Mouse (Mus musculus): ENCODE results near the gene Lrig2. TPM values are rescaled to one million over a fixed set of nuclear protein-coding genes. Genes with fewer than 3 reads are reported as not detected.

Gene Lrig2
- polyA plus RNA-seq, 3 experiments from 2014 or later: 5.6 to 6.1 (median 5.8) TPM

DNA sequence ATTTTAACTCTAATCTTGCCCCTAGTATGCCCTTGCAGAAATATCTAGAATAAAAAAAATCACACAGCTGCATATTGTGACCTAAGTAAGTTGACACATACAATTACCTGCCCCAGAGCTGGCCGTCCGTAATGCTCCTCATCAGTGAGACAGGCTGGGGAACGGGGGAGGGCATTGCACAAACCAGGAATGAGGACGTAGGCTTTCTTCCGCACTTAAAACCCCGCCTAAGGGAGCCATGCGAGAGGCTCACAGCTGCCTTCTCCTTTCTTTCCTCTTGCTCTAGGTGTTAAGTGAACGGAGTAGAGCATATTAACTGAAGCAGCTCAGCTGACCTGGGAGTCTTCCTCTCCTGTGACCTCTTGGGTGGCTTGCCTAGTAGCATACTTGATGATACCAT, 149.9 kb downstream of the Lrig2 start:
- no peak for ATAC-seq

GRCm38 (mm10) chr3:104360325-104360724, 151.4 kb downstream of the Lrig2 start:
- ATAC-seq: no peak

GRCm38 (mm10) chr3:104359225-104360135, 152.2 kb downstream of the Lrig2 start:
- ATAC-seq: no peak

GRCm38 (mm10) chr3:104358747-104359146, 153.0 kb downstream of the Lrig2 start:
- no peak for ATAC-seq

DNA sequence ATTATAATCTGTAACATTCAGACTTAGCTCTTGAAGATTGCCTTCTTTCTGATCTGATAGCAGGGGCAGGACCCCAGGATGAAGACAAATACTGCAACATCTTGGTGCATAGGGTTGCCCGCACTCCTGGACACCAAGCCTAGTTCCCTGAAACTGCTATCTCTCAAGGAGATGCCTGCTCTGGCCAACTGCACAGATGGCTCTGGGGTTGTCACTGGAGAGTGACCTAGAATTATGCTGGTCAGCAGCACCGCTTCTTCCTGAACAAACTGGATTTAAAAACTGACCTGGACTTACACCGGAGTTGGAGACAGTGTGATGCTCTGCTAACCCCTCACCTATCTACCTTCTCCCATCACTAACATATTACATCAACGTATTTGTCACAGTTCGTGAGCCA, 155.6 kb downstream of the Lrig2 start:
- ATAC-seq: no peak

DNA sequence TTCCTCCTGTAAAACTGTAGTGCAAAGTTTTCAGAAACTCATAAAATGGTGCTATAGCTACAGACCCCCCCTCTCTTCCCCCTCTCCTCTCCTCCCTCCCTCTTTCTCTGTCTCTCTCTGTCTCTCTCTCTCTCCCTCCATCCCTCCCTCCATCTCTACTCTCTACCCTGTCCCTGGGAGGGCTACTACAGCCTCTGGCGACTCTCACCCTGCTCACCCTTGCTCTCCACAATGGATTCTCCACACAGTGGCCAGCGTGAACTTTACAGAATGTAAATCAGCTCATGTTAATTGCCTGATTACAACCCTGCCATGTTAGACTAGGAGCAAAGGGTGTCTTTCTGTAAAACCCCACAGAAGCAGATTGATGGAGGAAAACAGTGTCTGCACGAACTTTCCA, 157.8 kb downstream of the Lrig2 start:
- no peak for ATAC-seq

DNA sequence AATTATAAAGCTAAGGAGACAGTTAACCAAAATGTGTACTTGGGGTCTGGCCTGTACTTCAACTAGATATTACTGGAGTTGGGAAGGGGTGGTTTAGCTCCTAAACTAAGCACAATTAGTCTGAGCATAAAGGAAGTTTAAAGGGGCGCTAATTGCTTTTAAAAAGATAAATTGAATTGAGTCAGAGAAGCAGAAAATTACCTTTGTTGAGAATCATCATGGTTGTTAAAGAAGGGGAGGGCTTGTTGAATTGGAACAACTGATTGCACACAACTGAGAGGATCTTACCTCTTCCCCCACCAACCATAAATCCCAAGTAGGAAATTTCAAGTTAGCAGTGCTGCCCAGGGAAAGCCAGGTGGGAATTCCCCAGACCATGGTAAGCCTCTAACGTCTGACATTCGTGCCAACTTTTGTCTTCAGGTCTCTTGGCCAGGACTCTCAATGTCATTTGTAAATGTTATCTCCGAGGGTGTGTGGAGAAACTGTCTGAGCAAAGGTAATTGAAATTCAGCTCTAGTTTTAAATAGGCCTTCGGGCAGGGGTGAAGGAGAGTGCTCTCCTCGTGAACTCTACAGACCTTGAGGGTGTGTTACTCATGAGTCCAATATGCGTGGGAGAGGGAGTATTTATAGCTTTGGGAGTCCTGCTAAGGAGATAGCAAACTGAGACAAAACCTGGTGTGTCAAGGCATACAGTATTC, 159.2 kb downstream of the Lrig2 start:
- ATAC-seq: no peak

- ATAC-seq: no peak
Observed at GRCm38 (mm10) chr3:104350253-104350945, 161.3 kb downstream of the Lrig2 start.

DNA sequence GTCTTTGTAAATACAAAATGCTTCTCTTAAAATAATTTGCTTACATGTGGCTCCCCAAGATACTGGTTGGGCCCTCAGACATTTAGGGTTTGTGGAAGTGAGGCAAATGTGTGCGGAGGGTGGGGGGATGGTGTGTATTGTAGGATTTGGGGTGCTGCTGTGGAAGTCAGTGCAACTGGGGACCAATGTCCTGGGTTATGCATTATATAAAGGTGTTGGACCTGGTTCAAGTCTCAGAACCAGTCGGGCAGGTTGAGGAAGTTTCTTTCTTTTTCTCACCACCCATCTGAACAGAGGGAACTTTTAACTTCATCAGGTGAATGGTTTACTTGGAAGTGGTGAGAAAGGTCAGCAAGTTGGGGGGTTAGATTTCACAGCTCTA, 161.9 kb downstream of the Lrig2 start:
- no peak for ATAC-seq

DNA sequence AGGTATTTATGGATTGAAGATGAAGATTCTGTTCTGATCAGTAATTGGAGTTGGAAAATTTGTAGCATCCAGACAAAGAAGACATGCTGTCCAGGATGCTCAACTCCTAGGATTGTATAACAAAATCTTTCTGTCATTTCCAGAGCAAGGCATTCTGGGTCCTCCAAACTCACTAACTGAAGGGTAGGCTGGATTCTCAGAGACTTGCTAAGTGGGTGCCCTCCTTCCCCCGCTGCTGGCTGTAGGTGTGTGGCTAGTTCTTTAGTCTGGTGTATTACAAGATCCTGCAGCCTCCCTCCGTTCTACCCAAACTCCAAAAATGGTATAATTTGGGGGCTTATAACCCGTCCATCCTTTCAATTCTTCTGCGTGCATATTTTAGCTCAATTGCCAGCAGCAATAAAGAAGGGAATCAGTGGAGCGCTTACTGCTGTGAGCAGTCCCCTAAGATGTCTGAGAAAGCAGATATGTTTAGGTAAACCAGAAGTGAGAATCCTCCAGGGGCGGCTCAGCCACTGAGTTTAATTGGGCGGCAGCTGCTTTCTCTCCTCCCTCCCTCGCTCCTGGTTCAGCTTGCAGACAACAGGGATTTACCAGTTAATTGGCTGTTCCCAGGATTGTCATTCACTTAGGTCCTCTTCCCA, 162.4 kb downstream of the Lrig2 start:
- no peak for ATAC-seq

Other genes with a start within 250 kb of the Lrig2 start
- 1 to 10 TPM; 5.7 to 9.9 (median 7.0) TPM for gene Slc16a1, start 126.8 kb upstream of the Lrig2 start, polyA plus RNA-seq (2017; shearing (Covaris generic))

Measured in inflammation-experienced regulatory T-cells, adult 6 months (primary cell).